Mouse (Mus musculus) B cell, adult 62 days (primary cell): Measurements from ENCODE around the gene Serpinb9f. TPM values are rescaled to one million over a fixed set of nuclear protein-coding genes. Genes with fewer than 3 reads are reported as not detected.

Source experiments
- total RNA-seq: library from RNA; stranded (reverse); gene quantifications from 4 replicates; pipeline ENCODE4 v1.2.4, GENCODE M21; 2023

Serpinb9f gene
- not detected in 4 replicates for total RNA-seq

DNA sequence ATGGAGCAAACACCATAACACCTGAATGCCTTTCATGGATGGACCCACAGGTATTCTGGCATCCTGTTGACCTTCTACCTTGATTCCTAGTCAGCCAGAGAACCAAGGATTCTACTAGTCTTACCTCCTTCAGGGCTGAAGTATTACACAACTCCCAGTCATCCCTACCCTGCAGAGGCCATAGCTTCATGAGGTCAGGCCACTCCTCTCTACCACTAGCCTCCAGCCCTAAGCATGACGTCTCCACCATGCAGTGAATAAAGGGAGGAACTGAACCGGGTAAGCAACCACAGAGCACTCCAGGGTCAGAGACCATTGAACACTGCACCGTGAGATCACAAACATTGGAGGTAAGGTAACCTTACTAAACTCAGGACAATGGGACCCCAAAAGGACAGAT lies at the start of gene Serpinb9f:
Serpinb9f (plus strand) TSS at position 301 of the 400 bp plus-strand sequence.

Other genes starting within 250 kb of the Serpinb9f start
- gene Serpinb1b, start 245.5 kb upstream of the Serpinb9f start, total RNA-seq, result not detected in 4 replicates
- gene Serpinb9c, start 164.3 kb upstream of the Serpinb9f start, total RNA-seq, result not detected in 4 replicates
- not detected in 4 replicates for gene Serpinb9d, start 131.1 kb upstream of the Serpinb9f start, total RNA-seq
- not detected in 4 replicates for gene Serpinb9e, start 74.5 kb upstream of the Serpinb9f start, total RNA-seq
- not detected in 4 replicates for gene Gm11397, start 71.7 kb downstream of the Serpinb9f start, total RNA-seq
- gene Serpinb9g, start 160.7 kb downstream of the Serpinb9f start, total RNA-seq, result not detected in 4 replicates